Mouse (Mus musculus) MEL (cell line): ENCODE measurements around the gene Rsf1. TPM values are rescaled to one million over a fixed set of nuclear protein-coding genes. Genes with fewer than 3 reads are reported as not detected.

ENCODE experiments used
- DNase-seq: peaks from one replicate; pipeline ENCODE4 v3.0.0; 2011; ENCODE audit warnings: low read depth, low spot score
- H3K27ac ChIP-seq: 2 replicates; pipeline ENCODE4 v1.5.1; 2012; ENCODE audit warnings: low read depth, mild to moderate bottlenecking, control low read depth, low read length, moderate library complexity; ENCODE audit not compliant: control insufficient read depth
- H3K27me3 ChIP-seq, 2 experiments: fragments of 150-350 bp in 1 of 2; sonication (generic) in 1 of 2; 2 replicates each; pipeline ENCODE4 v1.6.1; 2012; ENCODE audit warnings: low read length in 2 of 2, mild to moderate bottlenecking in 2 of 2, improper control_type of control experiment in 1 of 2, moderate library complexity in 1 of 2; ENCODE audit not compliant: insufficient read depth in 2 of 2, control insufficient read depth in 1 of 2
- H3K36me3 ChIP-seq, 2 experiments: 2 replicates each; pipeline ENCODE4 v1.6.1; 2012 to 2014; ENCODE audit warnings: low read length in 2 of 2, improper control_type of control experiment in 1 of 2, inconsistent platforms in 1 of 2, mild to moderate bottlenecking in 1 of 2; ENCODE audit not compliant: insufficient read depth in 2 of 2, control insufficient read depth in 1 of 2
- H3K4me1 ChIP-seq, 2 experiments: fragments of 150-350 bp in 1 of 2; sonication (generic) in 1 of 2; 2 replicates each; pipeline ENCODE4 v1.6.1; 2012; ENCODE audit warnings: low read length in 2 of 2, improper control_type of control experiment in 1 of 2, mild to moderate bottlenecking in 1 of 2; ENCODE audit not compliant: insufficient read depth in 2 of 2, control insufficient read depth in 1 of 2
- H3K4me3 ChIP-seq, 2 experiments: fragments of 150-350 bp in 1 of 2; sonication (generic) in 1 of 2; 2 replicates each; pipeline ENCODE4 v1.5.1; 2012; ENCODE audit warnings: low read depth in 2 of 2, low read length in 2 of 2, mild to moderate bottlenecking in 2 of 2, moderate library complexity in 2 of 2, control low read depth in 1 of 2, improper control_type of control experiment in 1 of 2; ENCODE audit not compliant: control insufficient read depth in 1 of 2, insufficient read depth in 1 of 2
- H3K79me2 ChIP-seq: 2 replicates; pipeline ENCODE4 v1.6.1; 2012; ENCODE audit warnings: mild to moderate bottlenecking, low read length, moderate library complexity; ENCODE audit not compliant: control insufficient read depth, poor library complexity, insufficient read depth
- H3K9ac ChIP-seq: 2 replicates; pipeline ENCODE4 v1.6.1; 2012; ENCODE audit warnings: low read depth, mild to moderate bottlenecking, control low read depth, low read length, moderate library complexity; ENCODE audit not compliant: control insufficient read depth, poor library complexity, severe bottlenecking
- H3K9me3 ChIP-seq: fragments of 150-350 bp; sonication (generic); replicated peaks from 2 replicates; pipeline ENCODE4 v1.6.1; 2012; ENCODE audit warnings: mild to moderate bottlenecking, low read length, improper control_type of control experiment, moderate library complexity; ENCODE audit not compliant: insufficient read depth
- BHLHE40 ChIP-seq: IDR thresholded peaks from 2 replicates; pipeline ENCODE4 v1.6.1; 2012; ENCODE audit warnings: low read depth, mild to moderate bottlenecking, inconsistent platforms, low read length, improper control_type of control experiment, borderline replicate concordance
- CHD1 ChIP-seq: IDR thresholded peaks from 2 replicates; pipeline ENCODE4 v1.6.1; 2012; ENCODE audit warnings: low read depth, mild to moderate bottlenecking, inconsistent platforms, low read length, improper control_type of control experiment
- CTCF ChIP-seq, 3 experiments: IDR thresholded peaks in 2 of 3; conservative IDR thresholded peaks in 1 of 3; 2 replicates each; pipeline ENCODE4 v1.5.1; 2011 to 2012; ENCODE audit warnings: low read length in 3 of 3, low read depth in 2 of 3, mild to moderate bottlenecking in 2 of 3, improper control_type of control experiment in 1 of 3, inconsistent platforms in 1 of 3, mixed read lengths in 1 of 3, moderate library complexity in 1 of 3; ENCODE audit not compliant: control insufficient read depth in 1 of 3, insufficient read depth in 1 of 3, poor library complexity in 1 of 3, severe bottlenecking in 1 of 3
- E2F4 ChIP-seq: IDR thresholded peaks from 2 replicates; pipeline ENCODE4 v1.6.1; 2011; ENCODE audit warnings: low read depth, low read length, improper control_type of control experiment, borderline replicate concordance
- ELF1 ChIP-seq: IDR thresholded peaks from 2 replicates; pipeline ENCODE4 v1.6.1; 2014; ENCODE audit warnings: low read depth, mild to moderate bottlenecking, inconsistent platforms, low read length, improper control_type of control experiment, moderate library complexity
- EP300 ChIP-seq, 2 experiments: IDR thresholded peaks; 2 replicates each; pipeline ENCODE4 v1.6.1; 2011; ENCODE audit warnings: improper control_type of control experiment in 2 of 2, low read length in 2 of 2, low read depth in 1 of 2, mild to moderate bottlenecking in 1 of 2
- ETS1 ChIP-seq: IDR thresholded peaks from 2 replicates; pipeline ENCODE4 v1.6.1; 2012; ENCODE audit warnings: low read depth, mild to moderate bottlenecking, inconsistent platforms, low read length, improper control_type of control experiment, moderate library complexity
- GABPA ChIP-seq: IDR thresholded peaks from 2 replicates; pipeline ENCODE4 v1.6.1; 2012; ENCODE audit warnings: low read depth, mild to moderate bottlenecking, inconsistent platforms, low read length, improper control_type of control experiment, moderate library complexity
- GATA1 ChIP-seq: IDR thresholded peaks from 2 replicates; pipeline ENCODE4 v1.6.1; 2011; ENCODE audit warnings: low read depth, low read length, improper control_type of control experiment
- HCFC1 ChIP-seq: IDR thresholded peaks from 2 replicates; pipeline ENCODE4 v1.6.1; 2012; ENCODE audit warnings: low read depth, mild to moderate bottlenecking, inconsistent platforms, low read length, improper control_type of control experiment, moderate library complexity
- JUND ChIP-seq: IDR thresholded peaks from 2 replicates; pipeline ENCODE4 v1.6.1; 2011; ENCODE audit warnings: low read depth, mild to moderate bottlenecking, improper control_type of control experiment, low read length
- KAT2A ChIP-seq: conservative IDR thresholded peaks from 2 replicates; pipeline ENCODE4 v1.6.1; 2012; ENCODE audit warnings: low read depth, low read length, improper control_type of control experiment, inconsistent platforms
- MAX ChIP-seq: IDR thresholded peaks from 2 replicates; pipeline ENCODE4 v1.6.1; 2011; ENCODE audit warnings: low read length, improper control_type of control experiment
- MAZ ChIP-seq: IDR thresholded peaks from 2 replicates; pipeline ENCODE4 v1.6.1; 2012; ENCODE audit warnings: low read depth, mild to moderate bottlenecking, inconsistent platforms, low read length, improper control_type of control experiment
- MEF2A ChIP-seq: IDR thresholded peaks from 2 replicates; pipeline ENCODE4 v1.6.1; 2014; ENCODE audit warnings: low read depth, mild to moderate bottlenecking, inconsistent platforms, low read length, improper control_type of control experiment; ENCODE audit not compliant: poor library complexity, insufficient replicate concordance, severe bottlenecking; ENCODE audit errors: extremely low read depth
- MXI1 ChIP-seq: IDR thresholded peaks from 2 replicates; pipeline ENCODE4 v1.6.1; 2011; ENCODE audit warnings: mild to moderate bottlenecking, low read depth, low read length, improper control_type of control experiment
- MYB ChIP-seq: IDR thresholded peaks from 2 replicates; pipeline ENCODE4 v1.6.1; 2011; ENCODE audit warnings: mild to moderate bottlenecking, low read depth, low read length, improper control_type of control experiment
- MYC ChIP-seq: IDR thresholded peaks from 2 replicates; pipeline ENCODE4 v1.6.1; 2011; ENCODE audit warnings: low read depth, mild to moderate bottlenecking, low read length, improper control_type of control experiment, moderate library complexity
- NELFE ChIP-seq: IDR thresholded peaks from 2 replicates; pipeline ENCODE4 v1.6.1; 2011; ENCODE audit warnings: low read depth, low read length, improper control_type of control experiment
- NRF1 ChIP-seq: IDR thresholded peaks from 2 replicates; pipeline ENCODE4 v1.6.1; 2014; ENCODE audit warnings: low read depth, mild to moderate bottlenecking, inconsistent platforms, low read length, improper control_type of control experiment, moderate library complexity; ENCODE audit not compliant: poor library complexity, insufficient read depth, severe bottlenecking
- POLR2A ChIP-seq, 2 experiments: IDR thresholded peaks; 2 replicates each; pipeline ENCODE4 v1.6.1; 2011 to 2012; ENCODE audit warnings: low read length in 2 of 2, mild to moderate bottlenecking in 2 of 2, control low read depth in 1 of 2, improper control_type of control experiment in 1 of 2, low read depth in 1 of 2, moderate library complexity in 1 of 2; ENCODE audit not compliant: control insufficient read depth in 1 of 2, insufficient read depth in 1 of 2, poor library complexity in 1 of 2
- POLR2AphosphoS2 ChIP-seq: IDR thresholded peaks from 2 replicates; pipeline ENCODE4 v1.6.1; 2011; ENCODE audit warnings: low read length, improper control_type of control experiment
- POLR2AphosphoS5 ChIP-seq: IDR thresholded peaks from 2 replicates; pipeline ENCODE4 v1.6.1; 2012; ENCODE audit warnings: low read depth, borderline replicate concordance, mild to moderate bottlenecking, inconsistent platforms, low read length, moderate library complexity, mixed read lengths
- RAD21 ChIP-seq: IDR thresholded peaks from 2 replicates; pipeline ENCODE4 v1.6.1; 2011; ENCODE audit warnings: mild to moderate bottlenecking, low read depth, low read length, improper control_type of control experiment
- SIN3A ChIP-seq: IDR thresholded peaks from 2 replicates; pipeline ENCODE4 v1.6.1; 2012; ENCODE audit warnings: low read length, improper control_type of control experiment, inconsistent platforms
- SMC3 ChIP-seq: IDR thresholded peaks from 2 replicates; pipeline ENCODE4 v1.6.1; 2011; ENCODE audit warnings: low read depth, low read length, improper control_type of control experiment
- TAL1 ChIP-seq: IDR thresholded peaks from 2 replicates; pipeline ENCODE4 v1.6.1; 2012; ENCODE audit warnings: mild to moderate bottlenecking, inconsistent platforms, low read length, moderate library complexity, mixed read lengths
- TBP ChIP-seq: IDR thresholded peaks from 2 replicates; pipeline ENCODE4 v1.8.0; 2011; ENCODE audit warnings: low read depth, low read length, improper control_type of control experiment
- TCF12 ChIP-seq: IDR thresholded peaks from 2 replicates; pipeline ENCODE4 v1.6.1; 2014; ENCODE audit warnings: low read depth, mild to moderate bottlenecking, inconsistent platforms, low read length, improper control_type of control experiment, moderate library complexity
- UBTF ChIP-seq: IDR thresholded peaks from 2 replicates; pipeline ENCODE4 v1.6.1; 2012; ENCODE audit warnings: low read depth, mild to moderate bottlenecking, inconsistent platforms, low read length, improper control_type of control experiment, moderate library complexity, borderline replicate concordance; ENCODE audit not compliant: insufficient read depth
- USF1 ChIP-seq: IDR thresholded peaks from 2 replicates; pipeline ENCODE4 v1.6.1; 2014; ENCODE audit warnings: low read depth, mild to moderate bottlenecking, inconsistent platforms, low read length, improper control_type of control experiment, moderate library complexity
- USF2 ChIP-seq, 2 experiments: IDR thresholded peaks; 2 replicates each; pipeline ENCODE4 v1.6.1; 2011 to 2012; ENCODE audit warnings: improper control_type of control experiment in 2 of 2, low read length in 2 of 2, borderline replicate concordance in 1 of 2, inconsistent platforms in 1 of 2, low read depth in 1 of 2, mild to moderate bottlenecking in 1 of 2; ENCODE audit not compliant: insufficient read depth in 1 of 2
- ZC3H11A ChIP-seq: IDR thresholded peaks from 2 replicates; pipeline ENCODE4 v1.6.1; 2012; ENCODE audit warnings: low read depth, mild to moderate bottlenecking, inconsistent platforms, low read length, improper control_type of control experiment
- ZKSCAN1 ChIP-seq: IDR thresholded peaks from 2 replicates; pipeline ENCODE4 v1.6.1; 2012; ENCODE audit warnings: low read depth, mild to moderate bottlenecking, inconsistent platforms, low read length, improper control_type of control experiment, moderate library complexity
- ZMIZ1 ChIP-seq: IDR thresholded peaks from 2 replicates; pipeline ENCODE4 v1.6.1; 2012; ENCODE audit warnings: low read depth, mild to moderate bottlenecking, inconsistent platforms, low read length, improper control_type of control experiment, moderate library complexity
- polyA plus RNA-seq, 2 experiments: library from polyadenylated mRNA; stranded (reverse) in 1 of 2; unstranded in 1 of 2; fragments of >175 nt in 1 of 2; fragments of >200 nt in 1 of 2; gene quantifications; 2 replicates each; pipeline versions ENCODE4 v1.2.1 to v1.2.4; 2012; ENCODE audit warnings: low replicate concordance in 2 of 2, low read depth in 1 of 2; ENCODE audit not compliant: insufficient read length in 2 of 2, insufficient read depth in 1 of 2, missing spikeins in 1 of 2
- total RNA-seq: library from RNA; depleted of rRNA; stranded (reverse); fragments of 300-350 nt; gene quantifications from 2 replicates; pipeline ENCODE4 v1.2.3, GENCODE M21; 2012

Gene Rsf1
- total and polyA plus RNA-seq, 3 experiments, result 12.7 to 17.4 TPM; not detected in 1

DNA sequence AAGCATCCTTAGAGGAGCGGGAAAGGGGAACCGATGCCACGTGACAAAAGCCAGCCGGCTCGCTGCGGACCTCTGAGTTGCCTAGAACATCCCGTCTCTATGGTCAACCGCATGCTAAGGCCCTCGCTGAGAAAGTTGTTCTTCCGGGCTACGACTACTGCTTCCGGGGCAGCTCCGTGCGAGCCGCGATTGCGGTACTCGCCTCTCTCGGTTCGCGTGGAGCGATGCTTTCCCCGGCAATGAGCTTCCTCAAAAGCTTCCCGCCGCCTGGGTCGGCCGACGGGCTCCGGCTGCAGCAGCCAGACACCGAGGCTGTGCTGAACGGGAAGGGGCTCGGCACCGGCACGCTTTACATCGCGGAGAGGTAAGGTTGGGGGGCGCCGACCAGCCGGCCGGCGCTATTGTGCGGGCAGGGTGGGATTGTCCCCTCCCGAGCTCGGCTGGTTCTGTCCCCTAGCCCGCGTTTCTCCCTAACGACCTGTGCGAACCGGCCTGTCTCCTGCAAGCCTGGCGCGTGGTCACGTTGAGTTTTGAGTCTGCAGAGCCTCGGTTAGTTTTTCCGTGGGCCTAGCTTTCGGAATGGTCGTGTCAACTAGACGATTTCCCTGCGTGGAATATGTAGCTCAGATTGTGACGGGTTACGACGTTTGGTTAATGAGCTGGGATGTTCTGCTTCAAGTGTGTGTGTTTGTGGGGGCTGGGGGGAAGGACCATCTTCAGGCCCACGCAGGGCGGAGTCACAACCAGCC lies 117.0 kb downstream of the Rsf1 start, which contains the start of gene Clns1a:
Gene Clns1a (plus strand): TSS at position 129 of the 749 bp plus-strand sequence.
- peaks cover 44% of the 10 kb centered on the region for H3K79me2 ChIP-seq
- peak within 1 kb of the TSS; percentile 87 to 93 for H3K4me3 ChIP-seq
- peak; percentile 95 for DNase-seq
- H3K9me3 ChIP-seq, result no peaks in the 10 kb centered on the region
- peaks cover 14 to 24% of the 10 kb centered on the region in 2 experiments for H3K4me1 ChIP-seq
- peaks cover 0 to 30% of the 10 kb centered on the region in 2 experiments; a peak in 3 of 4 replicates for H3K36me3 ChIP-seq
- H3K27ac ChIP-seq, result peak within 1 kb of the TSS; percentile 41
- no peaks in the 10 kb centered on the region for H3K27me3 ChIP-seq
- peak within 1 kb of the TSS; percentile 78 for H3K9ac ChIP-seq
- TF ChIP-seq JUND, result no peak
- TF ChIP-seq POLR2AphosphoS5, result 0 out of 2 replicates have a peak, but pooled peaks have one; percentile 13
- TF ChIP-seq TAL1, result no peak
- TF ChIP-seq ZMIZ1, result no peak
- no peak for TF ChIP-seq GATA1
- TF ChIP-seq HCFC1, result peak; percentile 93
- TF ChIP-seq SMC3, result no peak
- no peak; the same call in 1 of the 2 replicates for TF ChIP-seq MAZ
- TF ChIP-seq ETS1, result 0 out of 2 replicates have a peak, but pooled peaks have one; percentile 29
- no peak for TF ChIP-seq ZKSCAN1
- TF ChIP-seq CHD1, result no peak
- peak; percentile 52; the same call in 1 of the 2 replicates for TF ChIP-seq POLR2AphosphoS2
- peak; percentile 49 for TF ChIP-seq ELF1
- TF ChIP-seq TBP, result peak; percentile 79
- TF ChIP-seq MYC, result peak; percentile 100
- TF ChIP-seq MEF2A, result no peak
- peak; percentile 73; the same call in 1 of the 2 replicates for TF ChIP-seq KAT2A
- peak; percentile 67; the same call in 1 of the 2 replicates for TF ChIP-seq BHLHE40
- TF ChIP-seq CTCF (IDR thresholded peaks at IDR 0.05 in 2 of 3, conservative IDR thresholded peaks at IDR 0.05 in 1 of 3; ENCODE audit: control insufficient read depth in 1 of 3, insufficient read depth in 1 of 3, low read depth in 2 of 3, low read length in 3 of 3, poor library complexity in 1 of 3, severe bottlenecking in 1 of 3), result no peak
- TF ChIP-seq MXI1, result peak; percentile 96
- TF ChIP-seq POLR2A (IDR thresholded peaks at IDR 0.05; ENCODE audit: control insufficient read depth in 1 of 2, insufficient read depth in 1 of 2, low read depth in 1 of 2, low read length in 2 of 2, poor library complexity in 1 of 2), result peak; percentile 73 to 82
- TF ChIP-seq RAD21, result no peak
- no peak for TF ChIP-seq UBTF
- TF ChIP-seq USF2 (IDR thresholded peaks at IDR 0.05; ENCODE audit: borderline replicate concordance in 1 of 2, insufficient read depth in 1 of 2, low read depth in 1 of 2, low read length in 2 of 2), result peak; percentile 59 to 72; a peak in 3 of 4 replicates
- no peak for TF ChIP-seq NRF1
- peak; percentile 99 for TF ChIP-seq MAX
- TF ChIP-seq SIN3A, result peak; percentile 96
- peak; percentile 82 for TF ChIP-seq E2F4
- peak; percentile 95 for TF ChIP-seq USF1
- no peak for TF ChIP-seq GABPA
- no peak for TF ChIP-seq MYB
- peak; percentile 81 for TF ChIP-seq NELFE
- TF ChIP-seq ZC3H11A, result no peak
- peak; percentile 66; the same call in 1 of the 2 replicates for TF ChIP-seq TCF12
- TF ChIP-seq EP300 (IDR thresholded peaks at IDR 0.05; ENCODE audit: low read depth in 1 of 2, low read length in 2 of 2), result peak in 1 of 2 experiments; percentile 59; a peak in 2 of 4 replicates
